Mouse (Mus musculus): ENCODE data around the gene Abcg5. TPM values are rescaled to one million over a fixed set of nuclear protein-coding genes. Genes with fewer than 3 reads are reported as not detected.

Gene Abcg5
- polyA plus RNA-seq, 1 experiment from 2014 or later, result 0.65 TPM

GRCm38 (mm10) chr17:84709403-84709851, 26.6 kb upstream of the Abcg5 start:
- no peak for DNase-seq (ENCODE audit: low spot score)
- 0 out of 2 replicates have a peak, but pooled peaks cover 4% of the 10 kb centered on the region for H3K4me1 ChIP-seq
- H3K27ac ChIP-seq, result no peak overlapping the region
- 69% methylated on average over 17 of the region's 17 CpGs for WGBS
- H3K36me3 ChIP-seq, result peaks cover 72% of the 10 kb centered on the region
- no peak overlapping the region for H3K4me3 ChIP-seq
- H3K27me3 ChIP-seq (ENCODE audit: insufficient read depth, poor library complexity, severe bottlenecking), result no peaks in the 10 kb centered on the region
- no peaks in the 10 kb centered on the region for H3K9me3 ChIP-seq

- H3K27ac ChIP-seq, result no peak overlapping the region
- no peak overlapping the region for H3K4me3 ChIP-seq
- 0 out of 2 replicates have a peak, but pooled peaks cover 4% of the 10 kb centered on the region for H3K4me1 ChIP-seq
- no peak for DNase-seq (ENCODE audit: low spot score)
- WGBS, result 88% methylated on average over 7 of the region's 7 CpGs
- H3K36me3 ChIP-seq, result peaks cover 75% of the 10 kb centered on the region
- no peaks in the 10 kb centered on the region for H3K27me3 ChIP-seq (ENCODE audit: insufficient read depth, poor library complexity, severe bottlenecking)
- no peaks in the 10 kb centered on the region for H3K9me3 ChIP-seq
Observed at GRCm38 (mm10) chr17:84708818-84709217, 26.0 kb upstream of the Abcg5 start.

- WGBS, result 67% methylated on average over 4 of the region's 4 CpGs
- Histone ChIP-seq H3K4me1 (0 out of 2 replicates have a peak, but pooled peaks cover 4% of the 10 kb centered on the region), H3K27me3 (ENCODE audit: insufficient read depth, poor library complexity, severe bottlenecking) (no peaks in the 10 kb centered on the region), H3K36me3 (peaks cover 64% of the 10 kb centered on the region), H3K27ac (no peak overlapping the region), H3K4me3 (no peak overlapping the region), H3K9me3 (no peaks in the 10 kb centered on the region)
- DNase-seq (ENCODE audit: low spot score), result no peak
Observed at GRCm38 (mm10) chr17:84707407-84707806, 24.6 kb upstream of the Abcg5 start.

- 23% methylated on average over 5 of the region's 5 CpGs for WGBS
Observed at GRCm38 (mm10) chr17:84698727-84699126, 15.9 kb upstream of the Abcg5 start.

GRCm38 (mm10) chr17:84696537-84696936, 13.7 kb upstream of the Abcg5 start:
- H3K27me3 ChIP-seq (ENCODE audit: insufficient read depth, poor library complexity, severe bottlenecking), result peaks cover 40% of the 10 kb centered on the region; the same call in 1 of the 2 replicates

More at GRCm38 (mm10) chr17:84698727-84699126, 15.9 kb upstream of the Abcg5 start:
- Histone ChIP-seq H3K27ac (no peak overlapping the region), H3K36me3 (peaks cover under 1% of the 10 kb centered on the region; the same call in 1 of the 2 replicates), H3K27me3 (ENCODE audit: insufficient read depth, poor library complexity, severe bottlenecking) (peaks cover 28% of the 10 kb centered on the region; the same call in 1 of the 2 replicates), H3K4me1 (peaks cover 7% of the 10 kb centered on the region), H3K9me3 (no peaks in the 10 kb centered on the region), H3K4me3 (no peak overlapping the region)
- DNase-seq (ENCODE audit: low spot score), result no peak

GRCm38 (mm10) chr17:84693741-84694140, 10.9 kb upstream of the Abcg5 start:
- H3K4me1 ChIP-seq, result peaks cover 12% of the 10 kb centered on the region; the same call in 1 of the 2 replicates
- WGBS, result 74% methylated on average over 2 of the region's 2 CpGs
- H3K27me3 ChIP-seq (ENCODE audit: insufficient read depth, poor library complexity, severe bottlenecking), result peaks cover 40% of the 10 kb centered on the region; the same call in 1 of the 2 replicates
- no peak for DNase-seq (ENCODE audit: low spot score)
- no peak overlapping the region for H3K27ac ChIP-seq
- H3K9me3 ChIP-seq, result no peaks in the 10 kb centered on the region
- no peaks in the 10 kb centered on the region for H3K36me3 ChIP-seq
- H3K4me3 ChIP-seq, result no peak overlapping the region

More at GRCm38 (mm10) chr17:84696537-84696936, 13.7 kb upstream of the Abcg5 start:
- Histone ChIP-seq H3K36me3 (no peaks in the 10 kb centered on the region), H3K4me3 (no peak overlapping the region), H3K4me1 (peaks cover 17% of the 10 kb centered on the region), H3K27ac (no peak overlapping the region), H3K9me3 (no peaks in the 10 kb centered on the region)
- WGBS, result 68% methylated on average over 6 of the region's 6 CpGs
- DNase-seq (ENCODE audit: low spot score), result no peak

GRCm38 (mm10) chr17:84690111-84690510, 7.3 kb upstream of the Abcg5 start:
- no peaks in the 10 kb centered on the region for H3K36me3 ChIP-seq
- H3K27ac ChIP-seq, result no peak overlapping the region; the same call in 1 of the 2 replicates
- 75% methylated on average over 5 of the region's 5 CpGs for WGBS
- H3K27me3 ChIP-seq (ENCODE audit: insufficient read depth, poor library complexity, severe bottlenecking), result peaks cover 24% of the 10 kb centered on the region; the same call in 1 of the 2 replicates
- no peak for DNase-seq (ENCODE audit: low spot score)
- no peaks in the 10 kb centered on the region for H3K9me3 ChIP-seq
- no peak overlapping the region for H3K4me3 ChIP-seq
- H3K4me1 ChIP-seq, result peaks cover 12% of the 10 kb centered on the region; the same call in 1 of the 2 replicates

GRCm38 (mm10) chr17:84689316-84689715, 6.5 kb upstream of the Abcg5 start:
- Histone ChIP-seq H3K36me3 (no peaks in the 10 kb centered on the region), H3K27me3 (ENCODE audit: insufficient read depth, poor library complexity, severe bottlenecking) (peaks cover 17% of the 10 kb centered on the region; the same call in 1 of the 2 replicates), H3K9me3 (no peaks in the 10 kb centered on the region), H3K4me1 (peaks cover 20% of the 10 kb centered on the region), H3K4me3 (no peak overlapping the region), H3K27ac (no peak overlapping the region)
- 80% methylated on average over 5 of the region's 5 CpGs for WGBS
- DNase-seq (ENCODE audit: low spot score), result no peak

GRCm38 (mm10) chr17:84688834-84689233, 6.0 kb upstream of the Abcg5 start:
- H3K4me3 ChIP-seq, result no peak overlapping the region
- peaks cover 24% of the 10 kb centered on the region for H3K4me1 ChIP-seq
- 88% methylated on average over 11 of the region's 11 CpGs for WGBS
- H3K27ac ChIP-seq, result no peak overlapping the region
- peaks cover 14% of the 10 kb centered on the region; the same call in 1 of the 2 replicates for H3K27me3 ChIP-seq (ENCODE audit: insufficient read depth, poor library complexity, severe bottlenecking)
- no peak for DNase-seq (ENCODE audit: low spot score)
- H3K9me3 ChIP-seq, result no peaks in the 10 kb centered on the region
- no peaks in the 10 kb centered on the region for H3K36me3 ChIP-seq

GRCm38 (mm10) chr17:84687994-84688393, 5.2 kb upstream of the Abcg5 start:
- Histone ChIP-seq H3K27me3 (ENCODE audit: insufficient read depth, poor library complexity, severe bottlenecking) (peaks cover 5% of the 10 kb centered on the region; the same call in 1 of the 2 replicates), H3K27ac (no peak overlapping the region), H3K9me3 (no peaks in the 10 kb centered on the region), H3K4me3 (no peak overlapping the region), H3K4me1 (peaks cover 28% of the 10 kb centered on the region), H3K36me3 (no peaks in the 10 kb centered on the region)
- no peak for DNase-seq (ENCODE audit: low spot score)
- WGBS, result 80% methylated on average over 5 of the region's 5 CpGs

GRCm38 (mm10) chr17:84685286-84685685, 2.5 kb upstream of the Abcg5 start:
- WGBS, result 78% methylated on average over 4 of the region's 4 CpGs

GRCm38 (mm10) chr17:84684284-84684683, 1.5 kb upstream of the Abcg5 start:
- WGBS, result 35% methylated on average over 6 of the region's 6 CpGs

More at GRCm38 (mm10) chr17:84685286-84685685, 2.5 kb upstream of the Abcg5 start:
- Histone ChIP-seq H3K27ac (no peak overlapping the region), H3K27me3 (ENCODE audit: insufficient read depth, poor library complexity, severe bottlenecking) (no peaks in the 10 kb centered on the region), H3K4me1 (peaks cover 25% of the 10 kb centered on the region), H3K9me3 (no peaks in the 10 kb centered on the region), H3K36me3 (no peaks in the 10 kb centered on the region), H3K4me3 (no peak overlapping the region)
- DNase-seq (ENCODE audit: low spot score), result no peak

GRCm38 (mm10) chr17:84681670-84682069, 1.1 kb downstream of the Abcg5 start:
- Histone ChIP-seq H3K9me3 (no peaks in the 10 kb centered on the region), H3K4me3 (no peak overlapping the region), H3K27ac (no peak overlapping the region), H3K4me1 (peaks cover 22% of the 10 kb centered on the region), H3K27me3 (ENCODE audit: insufficient read depth, poor library complexity, severe bottlenecking) (no peaks in the 10 kb centered on the region), H3K36me3 (no peaks in the 10 kb centered on the region)
- 77% methylated on average over 3 of the region's 3 CpGs for WGBS
- no peak for DNase-seq (ENCODE audit: low spot score)

More at GRCm38 (mm10) chr17:84684284-84684683, 1.5 kb upstream of the Abcg5 start:
- Histone ChIP-seq H3K9me3 (no peaks in the 10 kb centered on the region), H3K27me3 (ENCODE audit: insufficient read depth, poor library complexity, severe bottlenecking) (no peaks in the 10 kb centered on the region), H3K4me1 (peaks cover 22% of the 10 kb centered on the region), H3K4me3 (no peak overlapping the region), H3K36me3 (no peaks in the 10 kb centered on the region), H3K27ac (no peak overlapping the region; the same call in 1 of the 2 replicates)
- DNase-seq (ENCODE audit: low spot score), result no peak

Measured in heart, embryonic 10.5 days (tissue).